Mouse (Mus musculus) hindbrain, embryonic 12.5 days (tissue): ENCODE measurements around the gene Kcng4. TPM values are rescaled to one million over a fixed set of nuclear protein-coding genes. Genes with fewer than 3 reads are reported as not detected.

Experiments
- ATAC-seq: fragments of 200-750 bp; cut with Nextera tagmentation; 2 replicates; pipeline ENCODE4 v1.8.0; 2017; ENCODE audit warnings: moderate TSS enrichment; ENCODE audit not compliant: low FRiP score
- H3K27ac ChIP-seq: fragments of 300-500 bp; sonication (generic); 2 replicates; pipeline ENCODE4 v1.5.1; 2016; ENCODE audit warnings: mild to moderate bottlenecking
- H3K27me3 ChIP-seq: fragments of 300-500 bp; sonication (generic); 2 replicates; pipeline ENCODE4 v1.6.1; 2016; ENCODE audit warnings: mild to moderate bottlenecking
- H3K36me3 ChIP-seq: fragments of 300-500 bp; sonication (generic); 2 replicates; pipeline ENCODE4 v1.6.1; 2016; ENCODE audit warnings: mild to moderate bottlenecking
- H3K4me1 ChIP-seq: fragments of 300-500 bp; sonication (generic); 2 replicates; pipeline ENCODE4 v1.6.1; 2016
- H3K4me2 ChIP-seq: fragments of 300-500 bp; sonication (generic); replicated peaks from 2 replicates; pipeline ENCODE4 v1.6.1; 2016; ENCODE audit warnings: mild to moderate bottlenecking
- H3K4me3 ChIP-seq: fragments of 300-500 bp; sonication (generic); 2 replicates; pipeline ENCODE4 v1.5.1; 2016; ENCODE audit warnings: mild to moderate bottlenecking
- H3K9ac ChIP-seq: fragments of 300-500 bp; sonication (generic); 2 replicates; pipeline ENCODE4 v1.6.1; 2016; ENCODE audit warnings: mild to moderate bottlenecking, moderate library complexity
- H3K9me3 ChIP-seq: fragments of 300-500 bp; sonication (generic); replicated peaks from 2 replicates; pipeline ENCODE4 v1.6.1; 2016; ENCODE audit warnings: mild to moderate bottlenecking
- WGBS: fragments of 180-500 bp; shearing (Covaris S2); methylation state at CpG from one replicate; pipeline ENCODE4 v1.1.7; 2016; 5-methylcytosine and 5-hydroxymethylcytosine counted together
- polyA plus RNA-seq: library from polyadenylated mRNA; unstranded; fragments of >200 nt; fragmentation: Nextera tagmentation; extraction: Ambion mirVana; gene quantifications from 2 replicates; pipeline ENCODE4 v1.2.1, GENCODE M21; 2016

Kcng4 gene
- polyA plus RNA-seq, 1 experiment from 2014 or later, result not detected

GRCm38 (mm10) chr8:119661892-119662291 is 26.4 kb upstream of the Kcng4 start:
- 66% methylated on average over 6 of the region's 6 CpGs for WGBS
- Histone ChIP-seq H3K4me3 (no peak overlapping the region), H3K9ac (no peak overlapping the region), H3K4me2 (no peak overlapping the region), H3K4me1 (peaks cover 9% of the 10 kb centered on the region), H3K36me3 (no peaks in the 10 kb centered on the region), H3K27ac (no peak overlapping the region), H3K27me3 (no peaks in the 10 kb centered on the region), H3K9me3 (0 out of 2 replicates have a peak, but pooled peaks cover 5% of the 10 kb centered on the region)
- no peak for ATAC-seq

GRCm38 (mm10) chr8:119661081-119661480 is 25.6 kb upstream of the Kcng4 start:
- H3K9ac ChIP-seq, result peak overlapping the region; percentile 29; the same call in 1 of the 2 replicates
- no peaks in the 10 kb centered on the region for H3K36me3 ChIP-seq
- H3K4me1 ChIP-seq, result peaks cover 9% of the 10 kb centered on the region
- 4% methylated on average over 9 of the region's 9 CpGs for WGBS
- H3K27ac ChIP-seq, result no peak overlapping the region
- 0 out of 2 replicates have a peak, but pooled peaks have one; percentile 22 for ATAC-seq
- H3K4me2 ChIP-seq, result no peak overlapping the region
- no peaks in the 10 kb centered on the region for H3K27me3 ChIP-seq
- no peak overlapping the region for H3K4me3 ChIP-seq
- H3K9me3 ChIP-seq, result 0 out of 2 replicates have a peak, but pooled peaks cover 5% of the 10 kb centered on the region

DNA sequence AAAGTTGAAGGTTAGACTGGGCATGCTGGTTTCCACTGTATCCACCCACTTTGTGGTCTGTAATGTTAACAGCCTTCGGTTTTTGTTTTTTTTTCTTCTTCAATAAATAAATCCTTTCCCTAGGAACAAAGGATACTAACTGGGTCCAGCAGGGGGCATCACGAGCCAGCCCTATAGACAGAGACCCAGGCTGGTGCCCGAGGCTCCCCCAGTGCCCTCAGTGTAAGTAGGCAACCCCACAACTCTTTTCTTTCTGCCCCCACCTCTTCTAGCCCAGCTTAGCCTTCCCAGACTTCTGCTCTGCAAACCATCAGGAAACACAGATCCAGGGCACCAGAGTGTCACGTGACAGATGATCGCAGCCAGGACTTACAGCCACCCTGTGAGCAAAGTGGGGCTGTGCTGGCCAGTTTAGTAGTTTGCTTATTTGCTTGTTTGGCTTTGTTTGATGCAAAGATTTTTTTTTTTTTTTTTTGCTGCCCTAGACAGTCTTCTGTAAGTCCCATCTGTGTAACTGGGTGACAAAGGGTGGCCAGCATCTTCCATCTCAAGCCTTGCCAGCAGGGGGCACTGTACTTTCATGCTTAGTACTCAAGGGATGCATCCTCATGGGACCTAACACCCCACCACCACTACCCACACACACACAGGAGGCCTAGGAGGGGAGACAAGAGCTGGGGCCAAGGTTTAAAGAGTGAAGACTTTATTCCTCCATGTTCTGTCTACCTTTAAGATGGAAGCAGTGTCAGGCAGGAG is 21.4 kb upstream of the Kcng4 start:
- Histone ChIP-seq H3K9ac (no peak overlapping the region), H3K27ac (no peak overlapping the region), H3K4me3 (no peak overlapping the region), H3K9me3 (0 out of 2 replicates have a peak, but pooled peaks cover 5% of the 10 kb centered on the region), H3K27me3 (no peaks in the 10 kb centered on the region), H3K4me1 (peaks cover 14% of the 10 kb centered on the region), H3K4me2 (no peak overlapping the region), H3K36me3 (no peaks in the 10 kb centered on the region)
- 63% methylated on average over 5 of the region's 5 CpGs for WGBS
- no peak for ATAC-seq

- no peak overlapping the region for H3K4me2 ChIP-seq
- no peaks in the 10 kb centered on the region for H3K9me3 ChIP-seq
- 68% methylated on average over 2 of the region's 2 CpGs for WGBS
- no peak overlapping the region for H3K9ac ChIP-seq
- peaks cover 4% of the 10 kb centered on the region; the same call in 1 of the 2 replicates for H3K4me1 ChIP-seq
- no peaks in the 10 kb centered on the region for H3K27me3 ChIP-seq
- H3K27ac ChIP-seq, result no peak overlapping the region
- H3K36me3 ChIP-seq, result no peaks in the 10 kb centered on the region
- no peak for ATAC-seq
- H3K4me3 ChIP-seq, result no peak overlapping the region
Measured at GRCm38 (mm10) chr8:119651324-119651723, 15.8 kb upstream of the Kcng4 start.

DNA sequence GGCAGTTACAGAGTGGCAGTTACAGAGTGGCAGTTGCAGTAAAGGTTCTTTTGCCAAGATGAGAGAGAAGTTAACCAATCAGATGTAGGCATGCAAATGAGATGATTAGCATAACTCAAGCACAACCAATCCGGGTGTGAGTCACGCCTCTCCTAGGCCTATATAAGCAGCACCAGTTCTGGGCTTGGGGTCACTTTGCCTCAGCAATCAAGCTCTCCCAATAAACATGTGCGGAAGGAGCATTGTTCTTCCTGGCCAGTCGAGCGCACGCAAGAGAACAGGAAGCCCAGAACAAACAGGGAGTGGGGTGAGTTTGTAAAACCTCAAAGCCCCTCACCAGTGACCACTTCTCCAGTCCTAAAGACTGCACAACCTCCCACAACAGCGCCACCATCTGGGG is 11.4 kb upstream of the Kcng4 start:
- Histone ChIP-seq H3K36me3 (no peaks in the 10 kb centered on the region), H3K4me1 (peaks cover 7% of the 10 kb centered on the region; the same call in 1 of the 2 replicates), H3K27ac (no peak overlapping the region), H3K9me3 (no peaks in the 10 kb centered on the region), H3K9ac (no peak overlapping the region), H3K27me3 (no peaks in the 10 kb centered on the region), H3K4me3 (no peak overlapping the region), H3K4me2 (no peak overlapping the region)
- 85% methylated on average over 7 of the region's 7 CpGs for WGBS
- ATAC-seq, result no peak

DNA sequence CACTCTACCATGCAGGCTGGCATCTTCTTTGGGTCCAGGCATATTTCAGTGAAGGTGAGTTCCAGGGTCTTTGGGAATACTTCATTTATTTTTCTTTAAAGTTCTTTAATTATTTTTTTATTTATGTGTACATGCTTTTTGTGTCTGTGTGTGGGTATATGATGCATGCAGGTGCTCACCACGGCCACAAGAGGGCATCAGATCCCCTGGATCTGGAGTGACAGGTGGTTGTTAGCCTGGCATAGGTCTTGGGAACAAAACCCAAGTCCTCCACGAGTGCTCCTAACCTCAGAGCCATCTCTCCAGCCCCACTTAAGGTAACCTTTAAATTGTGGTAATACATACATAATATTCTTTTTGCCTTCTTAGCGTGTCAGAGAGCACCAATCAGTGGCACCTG is 10.7 kb upstream of the Kcng4 start:
- Histone ChIP-seq H3K27ac (no peak overlapping the region), H3K36me3 (no peaks in the 10 kb centered on the region), H3K4me3 (no peak overlapping the region), H3K27me3 (no peaks in the 10 kb centered on the region), H3K9me3 (no peaks in the 10 kb centered on the region), H3K4me2 (no peak overlapping the region), H3K4me1 (peaks cover 7% of the 10 kb centered on the region; the same call in 1 of the 2 replicates), H3K9ac (no peak overlapping the region)
- ATAC-seq, result no peak
- 77% methylated on average over 3 of the region's 3 CpGs for WGBS

GRCm38 (mm10) chr8:119644981-119645597 is 9.6 kb upstream of the Kcng4 start:
- peak; percentile 87 for ATAC-seq
- no peak overlapping the region for H3K9ac ChIP-seq
- peak overlapping the region; percentile 80 for H3K27ac ChIP-seq
- H3K9me3 ChIP-seq, result no peaks in the 10 kb centered on the region
- H3K4me2 ChIP-seq, result no peak overlapping the region
- peaks cover 7% of the 10 kb centered on the region; the same call in 1 of the 2 replicates for H3K4me1 ChIP-seq
- H3K4me3 ChIP-seq, result no peak overlapping the region
- no peaks in the 10 kb centered on the region for H3K36me3 ChIP-seq
- 51% methylated on average over 18 of the region's 18 CpGs for WGBS
- H3K27me3 ChIP-seq, result no peaks in the 10 kb centered on the region

- peak; percentile 47; the same call in 1 of the 2 replicates for ATAC-seq
- H3K36me3 ChIP-seq, result no peaks in the 10 kb centered on the region
- 80% methylated on average over 17 of the region's 17 CpGs for WGBS
- H3K4me1 ChIP-seq, result peaks cover 7% of the 10 kb centered on the region; the same call in 1 of the 2 replicates
- H3K9ac ChIP-seq, result no peak overlapping the region
- H3K27ac ChIP-seq, result peak overlapping the region; percentile 80
- H3K4me3 ChIP-seq, result no peak overlapping the region
- no peaks in the 10 kb centered on the region for H3K27me3 ChIP-seq
- no peak overlapping the region for H3K4me2 ChIP-seq
- H3K9me3 ChIP-seq, result no peaks in the 10 kb centered on the region
Measured at GRCm38 (mm10) chr8:119644429-119644960, 9.0 kb upstream of the Kcng4 start.

DNA sequence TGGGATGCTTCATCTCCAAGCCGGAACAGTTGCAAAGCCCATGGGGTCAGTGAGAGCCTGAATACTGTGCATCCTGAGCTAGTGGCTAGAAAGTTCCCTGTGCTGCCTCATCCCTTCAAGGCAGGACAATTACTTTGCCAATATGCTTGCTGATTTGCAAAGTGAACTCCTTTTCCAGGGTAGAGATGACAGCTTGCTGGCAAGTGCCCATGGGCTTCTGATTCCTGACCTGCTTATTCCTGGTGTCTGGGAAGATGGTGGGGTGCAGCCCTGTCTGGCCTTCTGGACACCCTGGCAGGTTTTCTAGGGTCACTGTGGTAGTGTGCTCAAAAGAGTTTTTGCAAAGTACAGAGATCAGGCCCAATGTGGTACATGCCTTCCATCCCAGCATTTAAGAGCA is 7.5 kb upstream of the Kcng4 start:
- Histone ChIP-seq H3K4me3 (no peak overlapping the region), H3K9ac (no peak overlapping the region), H3K27me3 (no peaks in the 10 kb centered on the region), H3K4me1 (peaks cover 7% of the 10 kb centered on the region; the same call in 1 of the 2 replicates), H3K4me2 (no peak overlapping the region), H3K27ac (no peak overlapping the region), H3K9me3 (no peaks in the 10 kb centered on the region), H3K36me3 (no peaks in the 10 kb centered on the region)
- no peak for ATAC-seq
- 89% methylated on average over 1 of the region's 1 CpGs for WGBS

GRCm38 (mm10) chr8:119641058-119641457 is 5.6 kb upstream of the Kcng4 start:
- no peak overlapping the region for H3K27ac ChIP-seq
- peaks cover 11% of the 10 kb centered on the region; the same call in 1 of the 2 replicates for H3K4me1 ChIP-seq
- no peaks in the 10 kb centered on the region for H3K36me3 ChIP-seq
- H3K9me3 ChIP-seq, result no peaks in the 10 kb centered on the region
- no peak overlapping the region for H3K4me2 ChIP-seq
- no peaks in the 10 kb centered on the region; the same call in 1 of the 2 replicates for H3K27me3 ChIP-seq
- no peak overlapping the region for H3K4me3 ChIP-seq
- no peak for ATAC-seq
- WGBS, result 85% methylated on average over 5 of the region's 5 CpGs
- no peak overlapping the region for H3K9ac ChIP-seq

DNA sequence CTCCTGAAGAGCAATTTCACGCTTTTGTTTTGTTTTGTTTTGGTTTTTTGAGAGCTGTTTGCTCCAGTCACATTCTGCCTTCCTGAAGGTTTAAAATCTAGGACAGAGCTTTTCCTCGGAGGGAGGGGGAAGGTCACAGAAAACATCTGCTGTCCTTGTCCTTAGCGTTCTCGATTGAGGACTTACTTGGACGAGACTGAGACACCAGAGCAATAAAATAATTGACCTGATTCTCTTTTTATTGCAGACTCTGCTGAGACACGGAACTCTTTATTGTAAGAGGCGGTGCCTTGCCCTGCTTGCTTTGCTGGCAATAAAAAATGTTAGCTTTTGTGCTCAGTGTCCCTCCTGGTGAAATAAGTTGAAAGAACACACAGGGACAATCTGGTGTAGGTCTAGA is 4.3 kb upstream of the Kcng4 start:
- Histone ChIP-seq H3K4me3 (no peak overlapping the region), H3K9me3 (no peaks in the 10 kb centered on the region), H3K9ac (no peak overlapping the region), H3K4me2 (no peak overlapping the region), H3K27ac (no peak overlapping the region), H3K36me3 (no peaks in the 10 kb centered on the region), H3K27me3 (no peaks in the 10 kb centered on the region; the same call in 1 of the 2 replicates), H3K4me1 (peaks cover 15% of the 10 kb centered on the region)
- WGBS, result 75% methylated on average over 7 of the region's 7 CpGs
- ATAC-seq, result no peak

DNA sequence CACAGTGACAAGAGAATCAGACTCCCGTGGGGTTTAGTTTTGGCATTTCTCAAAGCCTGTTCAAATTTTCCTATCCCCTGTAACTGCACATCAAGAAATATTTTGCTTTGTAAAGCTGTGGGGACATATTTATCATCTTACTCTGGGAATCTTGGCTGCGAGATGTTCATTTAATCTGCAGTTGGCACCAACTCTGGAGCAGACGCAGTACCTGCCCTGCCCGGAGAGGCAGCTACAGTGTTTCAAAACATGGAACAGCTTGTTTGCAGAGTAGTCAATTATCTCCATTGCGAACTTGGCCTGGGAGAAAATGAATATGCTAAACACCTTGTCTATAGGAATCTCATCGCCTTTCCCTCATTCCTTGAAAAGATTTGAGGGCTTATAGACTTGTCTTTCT is 2.8 kb upstream of the Kcng4 start:
- WGBS, result 82% methylated on average over 6 of the region's 6 CpGs
- H3K9ac ChIP-seq, result no peak overlapping the region
- H3K9me3 ChIP-seq, result no peaks in the 10 kb centered on the region
- H3K27ac ChIP-seq, result no peak overlapping the region
- H3K4me2 ChIP-seq, result no peak overlapping the region
- H3K36me3 ChIP-seq, result no peaks in the 10 kb centered on the region
- ATAC-seq, result no peak
- peaks cover 19% of the 10 kb centered on the region for H3K4me1 ChIP-seq
- H3K27me3 ChIP-seq, result peaks cover 10% of the 10 kb centered on the region
- no peak overlapping the region for H3K4me3 ChIP-seq
